Mouse (Mus musculus): ENCODE results near the gene Rabgap1l. TPM values are rescaled to one million over a fixed set of nuclear protein-coding genes. Genes with fewer than 3 reads are reported as not detected.

The Rabgap1l gene
- polyA plus RNA-seq, 1 experiment from 2014 or later = 12.0 TPM

DNA sequence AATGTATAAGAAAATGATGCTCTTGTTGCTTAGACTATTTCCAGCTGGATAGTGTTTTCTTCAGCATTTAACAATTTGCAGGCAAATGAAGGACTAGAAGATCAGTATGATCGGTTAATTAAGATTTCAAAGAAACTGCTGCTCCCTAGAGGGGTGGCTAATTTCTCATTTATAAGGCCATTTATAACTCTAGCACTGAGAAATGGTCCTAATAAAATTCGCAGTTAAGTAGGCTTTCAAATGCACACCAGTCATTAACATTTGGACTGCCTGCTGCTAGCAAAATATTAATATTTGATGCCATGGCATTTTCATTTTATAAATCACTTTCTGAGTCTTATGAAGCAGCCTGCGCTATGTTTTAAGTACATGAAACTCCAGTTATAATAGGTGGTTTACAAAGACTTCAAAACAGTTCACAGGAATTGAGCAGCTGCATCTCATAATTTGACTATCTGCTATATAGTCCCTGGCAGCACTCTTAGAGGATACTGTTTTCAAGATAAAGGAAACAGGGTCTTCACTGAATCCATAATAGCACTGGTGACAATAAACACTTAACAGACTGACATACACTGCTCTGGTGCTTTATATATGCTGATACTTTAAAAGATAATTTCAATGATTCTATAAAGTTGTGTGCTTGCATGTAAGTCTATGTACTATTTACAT is 296.0 kb downstream of the Rabgap1l start:
- no peaks in the 10 kb centered on the region for H3K36me3 ChIP-seq (ENCODE audit: insufficient read depth, low read length)
- no peak overlapping the region for H3K27ac ChIP-seq
- no peaks in the 10 kb centered on the region for H3K9me3 ChIP-seq (replicated peaks; ENCODE audit: low read length)
- H3K27me3 ChIP-seq (ENCODE audit: insufficient read depth, low read length) = no peaks in the 10 kb centered on the region
- H3K4me1 ChIP-seq (replicated peaks; ENCODE audit: insufficient read depth, low read length) = no peaks in the 10 kb centered on the region
- H3K9ac ChIP-seq (ENCODE audit: low read depth, low read length) = no peak overlapping the region
- ATAC-seq (replicated peaks; ENCODE audit: low FRiP score, low read depth) (no peak), DNase-seq (ENCODE audit: low spot score) (no peak)
- WGBS = 70% methylated on average over 3 of the region's 3 CpGs
- H3K4me2 ChIP-seq (ENCODE audit: low read length) = no peak overlapping the region
- no peak for TF ChIP-seq CTCF (IDR thresholded peaks at IDR 0.05; ENCODE audit: low read depth)
- no peak overlapping the region for H3K4me3 ChIP-seq (replicated peaks; ENCODE audit: low read depth, low read length)

DNA sequence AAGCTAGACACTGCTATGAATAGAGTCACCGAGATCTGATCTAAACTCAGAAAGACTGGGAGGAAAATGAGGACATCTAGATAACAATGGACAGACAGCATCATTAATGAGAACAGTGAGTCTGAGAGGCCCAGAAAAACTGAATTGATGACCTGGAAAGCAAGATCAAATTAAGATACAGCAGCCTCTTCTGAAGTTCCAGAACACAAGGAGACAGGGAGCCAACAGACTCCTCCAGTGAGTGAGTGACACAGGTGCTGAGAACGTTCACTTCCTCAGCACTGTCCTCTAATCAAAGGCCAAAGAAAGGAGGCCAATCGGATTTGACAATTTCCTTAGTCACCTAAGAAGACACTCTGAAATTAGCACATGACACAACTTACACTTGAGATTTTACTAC is 307.3 kb downstream of the Rabgap1l start:
- 56% methylated on average over 3 of the region's 3 CpGs for WGBS
- Histone ChIP-seq H3K27ac (no peak overlapping the region), H3K4me2 (ENCODE audit: low read length) (no peak overlapping the region), H3K9me3 (replicated peaks; ENCODE audit: low read length) (no peaks in the 10 kb centered on the region), H3K9ac (ENCODE audit: low read depth, low read length) (no peak overlapping the region), H3K27me3 (ENCODE audit: insufficient read depth, low read length) (no peaks in the 10 kb centered on the region), H3K4me1 (replicated peaks; ENCODE audit: insufficient read depth, low read length) (no peaks in the 10 kb centered on the region), H3K36me3 (ENCODE audit: insufficient read depth, low read length) (no peaks in the 10 kb centered on the region), H3K4me3 (replicated peaks; ENCODE audit: low read depth, low read length) (no peak overlapping the region)
- DNase-seq (ENCODE audit: low spot score) = no peak
- TF ChIP-seq CTCF (IDR thresholded peaks at IDR 0.05; ENCODE audit: low read depth) = no peak
- ATAC-seq (replicated peaks; ENCODE audit: low FRiP score, low read depth) = no peak

DNA sequence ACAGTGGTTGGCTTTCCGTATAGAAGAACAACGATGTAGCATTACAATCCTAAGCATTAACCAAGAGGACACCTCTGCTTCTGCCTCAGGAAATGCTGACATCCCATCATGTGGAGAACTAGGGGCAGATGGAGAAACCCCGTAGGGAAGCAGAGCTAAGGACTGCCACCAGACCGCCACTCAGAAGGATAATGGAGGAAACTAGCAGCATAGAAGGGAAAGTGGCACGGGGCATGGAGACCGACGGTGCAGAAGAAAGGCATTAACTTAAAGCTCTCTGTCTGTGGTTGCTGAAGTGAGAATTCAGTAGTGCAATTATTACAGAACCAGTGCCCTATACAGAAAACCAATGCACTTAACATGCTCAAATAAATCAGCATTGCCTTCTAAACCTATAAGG is 308.0 kb downstream of the Rabgap1l start:
- TF ChIP-seq CTCF (IDR thresholded peaks at IDR 0.05; ENCODE audit: low read depth) = no peak
- no peak for DNase-seq (ENCODE audit: low spot score)
- no peaks in the 10 kb centered on the region for H3K27me3 ChIP-seq (ENCODE audit: insufficient read depth, low read length)
- H3K9ac ChIP-seq (ENCODE audit: low read depth, low read length) = no peak overlapping the region
- no peak overlapping the region for H3K27ac ChIP-seq
- no peaks in the 10 kb centered on the region for H3K9me3 ChIP-seq (replicated peaks; ENCODE audit: low read length)
- no peaks in the 10 kb centered on the region for H3K4me1 ChIP-seq (replicated peaks; ENCODE audit: insufficient read depth, low read length)
- 87% methylated on average over 7 of the region's 7 CpGs for WGBS
- H3K4me2 ChIP-seq (ENCODE audit: low read length) = no peak overlapping the region
- ATAC-seq (replicated peaks; ENCODE audit: low FRiP score, low read depth) = no peak
- no peaks in the 10 kb centered on the region for H3K36me3 ChIP-seq (ENCODE audit: insufficient read depth, low read length)
- no peak overlapping the region for H3K4me3 ChIP-seq (replicated peaks; ENCODE audit: low read depth, low read length)

DNA sequence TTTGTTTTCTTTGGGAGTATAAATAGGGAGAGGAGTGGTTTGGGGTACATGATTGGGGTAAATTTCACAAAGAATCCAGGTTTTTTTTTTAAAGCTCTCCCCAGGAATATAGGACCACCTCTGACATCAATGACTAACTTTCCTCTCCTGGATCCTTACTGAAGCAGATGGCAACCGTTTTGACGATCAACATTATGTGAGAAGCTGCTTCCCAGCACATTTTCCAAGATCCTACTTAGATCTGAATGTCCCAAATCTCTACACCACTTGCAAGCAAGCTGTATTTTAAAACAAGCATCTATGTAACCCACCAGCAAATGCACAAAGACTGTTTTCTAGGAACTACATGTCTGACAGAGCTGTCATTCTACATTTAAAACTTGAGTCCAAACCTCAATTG is 311.4 kb downstream of the Rabgap1l start:
- ATAC-seq (replicated peaks; ENCODE audit: low FRiP score, low read depth) (no peak), DNase-seq (ENCODE audit: low spot score) (no peak)
- 95% methylated on average over 2 of the region's 2 CpGs for WGBS
- H3K4me1 ChIP-seq (replicated peaks; ENCODE audit: insufficient read depth, low read length) = no peaks in the 10 kb centered on the region
- H3K9me3 ChIP-seq (replicated peaks; ENCODE audit: low read length) = no peaks in the 10 kb centered on the region
- TF ChIP-seq CTCF (IDR thresholded peaks at IDR 0.05; ENCODE audit: low read depth) = no peak
- no peaks in the 10 kb centered on the region for H3K36me3 ChIP-seq (ENCODE audit: insufficient read depth, low read length)
- no peaks in the 10 kb centered on the region for H3K27me3 ChIP-seq (ENCODE audit: insufficient read depth, low read length)
- H3K27ac ChIP-seq = no peak overlapping the region
- no peak overlapping the region for H3K4me3 ChIP-seq (replicated peaks; ENCODE audit: low read depth, low read length)
- H3K4me2 ChIP-seq (ENCODE audit: low read length) = no peak overlapping the region
- no peak overlapping the region for H3K9ac ChIP-seq (ENCODE audit: low read depth, low read length)

DNA sequence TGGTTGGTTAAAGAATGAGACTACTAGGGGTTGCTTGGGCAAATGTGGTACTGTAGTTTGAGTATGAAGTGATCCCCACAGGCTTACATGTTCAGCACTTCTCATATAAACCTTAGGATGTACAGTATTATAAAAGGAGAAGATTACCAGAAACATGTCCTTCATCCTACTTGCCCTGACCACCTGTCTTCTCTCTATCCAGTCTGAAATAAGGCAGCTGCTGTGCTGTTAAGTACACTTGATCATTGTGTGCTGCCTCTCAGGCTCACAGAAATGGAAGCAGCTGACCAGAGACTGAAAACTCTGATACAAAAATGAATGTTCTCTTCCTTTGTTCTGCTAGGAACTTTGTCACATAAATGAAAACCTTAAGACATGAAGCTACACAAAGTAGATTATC is 325.6 kb downstream of the Rabgap1l start:
- no peak overlapping the region for H3K4me2 ChIP-seq (ENCODE audit: low read length)
- H3K36me3 ChIP-seq (ENCODE audit: insufficient read depth, low read length) = no peaks in the 10 kb centered on the region
- no peak overlapping the region for H3K9ac ChIP-seq (ENCODE audit: low read depth, low read length)
- no peak overlapping the region for H3K4me3 ChIP-seq (replicated peaks; ENCODE audit: low read depth, low read length)
- H3K9me3 ChIP-seq (replicated peaks; ENCODE audit: low read length) = no peaks in the 10 kb centered on the region
- H3K27me3 ChIP-seq (ENCODE audit: insufficient read depth, low read length) = no peaks in the 10 kb centered on the region
- no peak for DNase-seq (ENCODE audit: low spot score)
- no peak for TF ChIP-seq CTCF (IDR thresholded peaks at IDR 0.05; ENCODE audit: low read depth)
- no peaks in the 10 kb centered on the region for H3K4me1 ChIP-seq (replicated peaks; ENCODE audit: insufficient read depth, low read length)
- H3K27ac ChIP-seq = no peak overlapping the region
- no peak for ATAC-seq (replicated peaks; ENCODE audit: low FRiP score, low read depth)

DNA sequence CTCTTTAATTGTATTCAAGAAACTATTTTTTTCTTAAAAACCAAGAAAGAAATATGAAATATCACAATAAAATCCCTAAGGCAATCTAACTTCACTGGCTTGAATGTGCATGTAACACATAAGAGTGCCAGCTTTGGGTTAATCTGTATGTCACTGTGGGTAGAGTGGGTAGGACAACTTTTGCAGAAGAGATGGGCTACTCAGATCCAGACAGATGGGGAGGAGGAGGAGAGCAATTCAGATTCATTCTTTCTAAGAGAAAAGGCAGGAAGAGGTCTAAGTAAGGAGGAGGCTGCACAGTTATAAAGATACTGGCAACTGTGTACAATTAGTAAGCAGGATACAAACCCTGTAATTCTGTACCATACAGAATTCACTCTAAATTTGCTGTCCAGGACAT is 327.8 kb downstream of the Rabgap1l start:
- H3K36me3 ChIP-seq (ENCODE audit: insufficient read depth, low read length) = no peaks in the 10 kb centered on the region
- no peak overlapping the region for H3K4me3 ChIP-seq (replicated peaks; ENCODE audit: low read depth, low read length)
- H3K4me2 ChIP-seq (ENCODE audit: low read length) = no peak overlapping the region
- no peak overlapping the region for H3K9ac ChIP-seq (ENCODE audit: low read depth, low read length)
- ATAC-seq (replicated peaks; ENCODE audit: low FRiP score, low read depth) (no peak), DNase-seq (ENCODE audit: low spot score) (no peak)
- TF ChIP-seq CTCF (IDR thresholded peaks at IDR 0.05; ENCODE audit: low read depth) = no peak
- no peaks in the 10 kb centered on the region for H3K4me1 ChIP-seq (replicated peaks; ENCODE audit: insufficient read depth, low read length)
- no peak overlapping the region for H3K27ac ChIP-seq
- H3K27me3 ChIP-seq (ENCODE audit: insufficient read depth, low read length) = no peaks in the 10 kb centered on the region
- H3K9me3 ChIP-seq (replicated peaks; ENCODE audit: low read length) = no peaks in the 10 kb centered on the region

DNA sequence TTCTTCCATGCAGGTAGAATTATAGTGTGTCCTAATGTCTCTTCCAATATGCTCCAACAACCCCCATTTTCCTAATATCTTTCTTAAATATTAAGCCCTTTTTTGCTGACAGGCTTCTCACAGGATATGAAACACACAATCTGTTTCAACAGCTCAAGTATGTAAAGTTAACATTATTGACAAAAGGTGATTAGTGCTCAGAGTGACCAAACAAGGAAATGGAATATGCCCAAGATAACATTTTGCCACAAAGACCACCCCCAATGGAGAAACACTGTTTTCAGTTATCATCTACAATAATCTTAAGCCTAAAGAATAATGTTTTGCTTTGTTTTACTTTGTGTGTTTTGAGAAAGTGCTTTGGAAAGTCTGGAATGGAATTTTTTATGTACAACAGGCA is 328.9 kb downstream of the Rabgap1l start:
- TF ChIP-seq CTCF (IDR thresholded peaks at IDR 0.05; ENCODE audit: low read depth) = no peak
- no peak for ATAC-seq (replicated peaks; ENCODE audit: low FRiP score, low read depth)

More for the DNA sequence above, 328.9 kb downstream of the Rabgap1l start:
- Histone ChIP-seq H3K36me3 (ENCODE audit: insufficient read depth, low read length) (no peaks in the 10 kb centered on the region), H3K9me3 (replicated peaks; ENCODE audit: low read length) (no peaks in the 10 kb centered on the region), H3K9ac (ENCODE audit: low read depth, low read length) (no peak overlapping the region), H3K27ac (no peak overlapping the region), H3K4me3 (replicated peaks; ENCODE audit: low read depth, low read length) (no peak overlapping the region), H3K27me3 (ENCODE audit: insufficient read depth, low read length) (no peaks in the 10 kb centered on the region), H3K4me2 (ENCODE audit: low read length) (no peak overlapping the region), H3K4me1 (replicated peaks; ENCODE audit: insufficient read depth, low read length) (no peaks in the 10 kb centered on the region)
- DNase-seq (ENCODE audit: low spot score) = no peak

Data from kidney, postnatal 0 days (tissue).